Mouse (Mus musculus): ENCODE results near the gene Sec13. TPM values are rescaled to one million over a fixed set of nuclear protein-coding genes. Genes with fewer than 3 reads are reported as not detected.

Sec13 gene
- not detected in 2 replicates for polyA plus RNA-seq (2012; ENCODE audit: insufficient read depth, insufficient read length, low replicate concordance, missing spikeins)

- 5% methylated on average over 41 of the region's 41 CpGs for WGBS
- Histone ChIP-seq H3K4me1 (ENCODE audit: control insufficient read depth, insufficient read depth, low read length) (0 out of 2 replicates have a peak, but pooled peaks cover 6% of the 10 kb centered on the region), H3K4me3 (ENCODE audit: insufficient read depth, low read depth, low read length) (peak within 1 kb of the TSS; percentile 98), H3K27ac (ENCODE audit: insufficient read depth, low read depth, low read length) (peak within 1 kb of the TSS; percentile 58; the same call in 1 of the 2 replicates)
- TF ChIP-seq CTCF (IDR thresholded peaks at IDR 0.05; ENCODE audit: insufficient read depth, low read depth, low read length), result 0 out of 2 replicates have a peak, but pooled peaks have one; percentile 10
- peak; percentile 71 for TF ChIP-seq POLR2A (IDR thresholded peaks at IDR 0.05; ENCODE audit: insufficient read depth, low read depth, low read length)
These were observed at the start of gene Sec13 for GRCm38 (mm10) chr6:113740236-113741217. Gene Sec13, minus strand, starts transcription at chr6:113740743.

- Histone ChIP-seq H3K27ac (ENCODE audit: insufficient read depth, low read depth, low read length) (peak overlapping the region; percentile 27), H3K4me1 (ENCODE audit: control insufficient read depth, insufficient read depth, low read length) (peaks cover 40% of the 10 kb centered on the region), H3K4me3 (ENCODE audit: insufficient read depth, low read depth, low read length) (no peak overlapping the region)
- TF ChIP-seq CTCF (IDR thresholded peaks at IDR 0.05; ENCODE audit: insufficient read depth, low read depth, low read length) (no peak), POLR2A (IDR thresholded peaks at IDR 0.05; ENCODE audit: insufficient read depth, low read depth, low read length) (no peak)
- WGBS, result 22% methylated on average over 6 of the region's 6 CpGs
These were observed 47.0 kb upstream of the Sec13 start for GRCm38 (mm10) chr6:113787459-113787968.

GRCm38 (mm10) chr6:113785658-113786057, 45.1 kb upstream of the Sec13 start:
- Histone ChIP-seq H3K4me1 (ENCODE audit: control insufficient read depth, insufficient read depth, low read length) (peaks cover 39% of the 10 kb centered on the region), H3K27ac (ENCODE audit: insufficient read depth, low read depth, low read length) (no peak overlapping the region), H3K4me3 (ENCODE audit: insufficient read depth, low read depth, low read length) (no peak overlapping the region)
- WGBS, result 82% methylated on average over 7 of the region's 7 CpGs
- no peak for TF ChIP-seq CTCF (IDR thresholded peaks at IDR 0.05; ENCODE audit: insufficient read depth, low read depth, low read length)
- no peak for TF ChIP-seq POLR2A (IDR thresholded peaks at IDR 0.05; ENCODE audit: insufficient read depth, low read depth, low read length)

- Histone ChIP-seq H3K4me1 (ENCODE audit: control insufficient read depth, insufficient read depth, low read length) (peaks cover 42% of the 10 kb centered on the region), H3K27ac (ENCODE audit: insufficient read depth, low read depth, low read length) (peak overlapping the region; percentile 58), H3K4me3 (ENCODE audit: insufficient read depth, low read depth, low read length) (no peak overlapping the region)
- WGBS, result 24% methylated on average over 7 of the region's 7 CpGs
- TF ChIP-seq CTCF (IDR thresholded peaks at IDR 0.05; ENCODE audit: insufficient read depth, low read depth, low read length) (no peak), POLR2A (IDR thresholded peaks at IDR 0.05; ENCODE audit: insufficient read depth, low read depth, low read length) (no peak)
These were observed 37.7 kb upstream of the Sec13 start for GRCm38 (mm10) chr6:113778229-113778753.

GRCm38 (mm10) chr6:113768804-113769203, 28.3 kb upstream of the Sec13 start:
- Histone ChIP-seq H3K4me3 (ENCODE audit: insufficient read depth, low read depth, low read length) (no peak overlapping the region), H3K27ac (ENCODE audit: insufficient read depth, low read depth, low read length) (peak overlapping the region; percentile 38; the same call in 1 of the 2 replicates), H3K4me1 (ENCODE audit: control insufficient read depth, insufficient read depth, low read length) (peaks cover 8% of the 10 kb centered on the region)
- 50% methylated on average over 11 of the region's 11 CpGs for WGBS
- TF ChIP-seq POLR2A (IDR thresholded peaks at IDR 0.05; ENCODE audit: insufficient read depth, low read depth, low read length) (no peak), CTCF (IDR thresholded peaks at IDR 0.05; ENCODE audit: insufficient read depth, low read depth, low read length) (no peak)

GRCm38 (mm10) chr6:113761644-113762043, 21.1 kb upstream of the Sec13 start:
- peak; percentile 55 for TF ChIP-seq CTCF (IDR thresholded peaks at IDR 0.05; ENCODE audit: insufficient read depth, low read depth, low read length)
- no peak for TF ChIP-seq POLR2A (IDR thresholded peaks at IDR 0.05; ENCODE audit: insufficient read depth, low read depth, low read length)
- 22% methylated on average over 7 of the region's 7 CpGs for WGBS
- Histone ChIP-seq H3K4me3 (ENCODE audit: insufficient read depth, low read depth, low read length) (no peak overlapping the region), H3K27ac (ENCODE audit: insufficient read depth, low read depth, low read length) (no peak overlapping the region), H3K4me1 (ENCODE audit: control insufficient read depth, insufficient read depth, low read length) (no peaks in the 10 kb centered on the region)

GRCm38 (mm10) chr6:113749119-113749685, 8.7 kb upstream of the Sec13 start:
- Histone ChIP-seq H3K4me1 (ENCODE audit: control insufficient read depth, insufficient read depth, low read length) (peaks cover 23% of the 10 kb centered on the region), H3K27ac (ENCODE audit: insufficient read depth, low read depth, low read length) (no peak overlapping the region), H3K4me3 (ENCODE audit: insufficient read depth, low read depth, low read length) (no peak overlapping the region)
- no peak for TF ChIP-seq CTCF (IDR thresholded peaks at IDR 0.05; ENCODE audit: insufficient read depth, low read depth, low read length)
- no peak for TF ChIP-seq POLR2A (IDR thresholded peaks at IDR 0.05; ENCODE audit: insufficient read depth, low read depth, low read length)
- WGBS, result 63% methylated on average over 17 of the region's 17 CpGs

GRCm38 (mm10) chr6:113748351-113748750, 7.8 kb upstream of the Sec13 start:
- peaks cover 21% of the 10 kb centered on the region for H3K4me1 ChIP-seq (ENCODE audit: control insufficient read depth, insufficient read depth, low read length)
- H3K4me3 ChIP-seq (ENCODE audit: insufficient read depth, low read depth, low read length), result no peak overlapping the region
- H3K27ac ChIP-seq (ENCODE audit: insufficient read depth, low read depth, low read length), result 0 out of 2 replicates have a peak overlapping the region, but pooled peaks have one; percentile 28
- 51% methylated on average over 26 of the region's 26 CpGs for WGBS
- TF ChIP-seq POLR2A (IDR thresholded peaks at IDR 0.05; ENCODE audit: insufficient read depth, low read depth, low read length) (no peak), CTCF (IDR thresholded peaks at IDR 0.05; ENCODE audit: insufficient read depth, low read depth, low read length) (no peak)

All from olfactory bulb, adult 2 months (tissue).